Mouse (Mus musculus) CH12.LX (cell line): ENCODE measurements around the gene Alkbh6. TPM values are rescaled to one million over a fixed set of nuclear protein-coding genes. Genes with fewer than 3 reads are reported as not detected.

Experiments used
- DNase-seq: peaks from one replicate; pipeline ENCODE4 v3.0.0-alpha.2; 2013; ENCODE audit errors: extremely low read depth
- H3K27ac ChIP-seq: 2 replicates; pipeline ENCODE4 v1.5.1; 2012; ENCODE audit warnings: low read depth, mild to moderate bottlenecking, control low read depth, moderate library complexity; ENCODE audit not compliant: insufficient read depth
- H3K27me3 ChIP-seq: replicated peaks from 2 replicates; pipeline ENCODE3; 2012; ENCODE audit warnings: inconsistent platforms
- H3K36me3 ChIP-seq, 2 experiments: replicated peaks in 1 of 2; 2 replicates each; pipeline versions ENCODE3 to v1.6.1; 2012; ENCODE audit warnings: inconsistent platforms in 1 of 2, low read length in 1 of 2, mild to moderate bottlenecking in 1 of 2, mixed read lengths in 1 of 2, moderate library complexity in 1 of 2; ENCODE audit not compliant: control insufficient read depth in 1 of 2, insufficient read depth in 1 of 2
- H3K4me1 ChIP-seq, 2 experiments: 2 replicates each; pipeline ENCODE4 v1.6.1; 2012; ENCODE audit warnings: inconsistent platforms in 1 of 2, moderate library complexity in 1 of 2; ENCODE audit not compliant: insufficient read depth in 2 of 2, control insufficient read depth in 1 of 2
- H3K4me2 ChIP-seq: 2 replicates; pipeline ENCODE4 v1.6.1; 2012; ENCODE audit warnings: low read depth, mild to moderate bottlenecking, control low read depth; ENCODE audit not compliant: poor library complexity, insufficient read depth, severe bottlenecking
- H3K4me3 ChIP-seq, 3 experiments: fragments of 150-350 bp in 1 of 3; sonication (generic) in 1 of 3; replicated peaks in 1 of 3; 2 replicates each; pipeline versions ENCODE3 to v1.5.1; 2011 to 2012; ENCODE audit warnings: low read depth in 2 of 3, low read length in 2 of 3, mild to moderate bottlenecking in 2 of 3, moderate library complexity in 2 of 3, control low read depth in 1 of 3, improper control_type of control experiment in 1 of 3, inconsistent platforms in 1 of 3, mixed read lengths in 1 of 3; ENCODE audit not compliant: poor library complexity in 1 of 3
- H3K79me2 ChIP-seq: replicated peaks from 2 replicates; pipeline ENCODE4 v1.6.1; 2012; ENCODE audit warnings: mild to moderate bottlenecking, moderate library complexity; ENCODE audit not compliant: control insufficient read depth, poor library complexity, insufficient read depth, severe bottlenecking; ENCODE audit errors: extremely low read depth
- H3K9ac ChIP-seq: 2 replicates; pipeline ENCODE4 v1.6.1; 2012; ENCODE audit warnings: low read depth, mild to moderate bottlenecking, control low read depth, moderate library complexity; ENCODE audit not compliant: insufficient read depth
- H3K9me3 ChIP-seq: replicated peaks from 2 replicates; pipeline ENCODE3; 2012; ENCODE audit warnings: low read length, inconsistent platforms, mixed read lengths
- BHLHE40 ChIP-seq: IDR thresholded peaks from 2 replicates; pipeline ENCODE4 v1.6.1; 2011; ENCODE audit warnings: mild to moderate bottlenecking, low read depth, low read length, improper control_type of control experiment
- CHD1 ChIP-seq: IDR thresholded peaks from 2 replicates; pipeline ENCODE4 v1.6.1; 2012; ENCODE audit warnings: low read depth, low read length, improper control_type of control experiment, inconsistent platforms
- CHD2 ChIP-seq: IDR thresholded peaks from 2 replicates; pipeline ENCODE4 v1.6.1; 2011; ENCODE audit warnings: low read length, improper control_type of control experiment
- CTCF ChIP-seq, 2 experiments: IDR thresholded peaks in 1 of 2; conservative IDR thresholded peaks in 1 of 2; 2 replicates each; pipeline ENCODE4 v1.5.1; 2011 to 2012; ENCODE audit warnings: low read depth in 2 of 2, low read length in 2 of 2, improper control_type of control experiment in 1 of 2, inconsistent platforms in 1 of 2, mild to moderate bottlenecking in 1 of 2, moderate library complexity in 1 of 2
- E2F4 ChIP-seq: IDR thresholded peaks from 2 replicates; pipeline ENCODE4 v1.6.1; 2011; ENCODE audit warnings: low read depth, low read length, improper control_type of control experiment; ENCODE audit not compliant: insufficient replicate concordance
- ELF1 ChIP-seq: IDR thresholded peaks from 2 replicates; pipeline ENCODE4 v1.6.1; 2014; ENCODE audit warnings: low read depth, mild to moderate bottlenecking, inconsistent platforms, low read length, improper control_type of control experiment
- EP300 ChIP-seq: IDR thresholded peaks from 2 replicates; pipeline ENCODE4 v1.6.1; 2011; ENCODE audit warnings: low read length, improper control_type of control experiment
- ETS1 ChIP-seq: conservative IDR thresholded peaks from 2 replicates; pipeline ENCODE4 v1.6.1; 2012; ENCODE audit warnings: low read depth, mild to moderate bottlenecking, inconsistent platforms, low read length, improper control_type of control experiment, moderate library complexity
- GABPA ChIP-seq: IDR thresholded peaks from 2 replicates; pipeline ENCODE4 v1.6.1; 2012; ENCODE audit warnings: low read depth, low read length, improper control_type of control experiment, inconsistent platforms; ENCODE audit not compliant: insufficient replicate concordance
- HCFC1 ChIP-seq: IDR thresholded peaks from 2 replicates; pipeline ENCODE4 v1.6.1; 2012; ENCODE audit warnings: low read depth, mild to moderate bottlenecking, inconsistent platforms, low read length, improper control_type of control experiment
- IRF4 ChIP-seq: IDR thresholded peaks from 2 replicates; pipeline ENCODE4 v1.6.1; 2014; ENCODE audit warnings: low read depth, mild to moderate bottlenecking, inconsistent platforms, low read length, improper control_type of control experiment
- JUN ChIP-seq: IDR thresholded peaks from 2 replicates; pipeline ENCODE4 v1.6.1; 2011; ENCODE audit warnings: low read depth, mild to moderate bottlenecking, low read length, improper control_type of control experiment, moderate library complexity; ENCODE audit not compliant: insufficient read depth
- JUND ChIP-seq: conservative IDR thresholded peaks from 2 replicates; pipeline ENCODE4 v1.6.1; 2011; ENCODE audit warnings: low read depth, low read length, improper control_type of control experiment
- KAT2A ChIP-seq: IDR thresholded peaks from 2 replicates; pipeline ENCODE4 v1.6.1; 2012; ENCODE audit warnings: low read length, improper control_type of control experiment, inconsistent platforms; ENCODE audit not compliant: insufficient replicate concordance
- MAFK ChIP-seq: IDR thresholded peaks from 2 replicates; pipeline ENCODE4 v1.6.1; 2011; ENCODE audit warnings: low read length, improper control_type of control experiment; ENCODE audit not compliant: insufficient replicate concordance
- MAX ChIP-seq: IDR thresholded peaks from 2 replicates; pipeline ENCODE4 v1.6.1; 2011; ENCODE audit warnings: low read length, improper control_type of control experiment
- MAZ ChIP-seq: IDR thresholded peaks from 2 replicates; pipeline ENCODE4 v1.6.1; 2012; ENCODE audit warnings: low read depth, mild to moderate bottlenecking, inconsistent platforms, low read length, improper control_type of control experiment, moderate library complexity
- MEF2A ChIP-seq: IDR thresholded peaks from 2 replicates; pipeline ENCODE4 v1.6.1; 2014; ENCODE audit warnings: low read depth, mild to moderate bottlenecking, inconsistent platforms, low read length, improper control_type of control experiment, borderline replicate concordance
- MXI1 ChIP-seq: IDR thresholded peaks from 2 replicates; pipeline ENCODE4 v1.6.1; 2011; ENCODE audit warnings: mild to moderate bottlenecking, low read depth, low read length, improper control_type of control experiment
- MYC ChIP-seq: IDR thresholded peaks from 2 replicates; pipeline ENCODE4 v1.6.1; 2011; ENCODE audit warnings: low read depth, mild to moderate bottlenecking, improper control_type of control experiment, low read length
- NELFE ChIP-seq: IDR thresholded peaks from 2 replicates; pipeline ENCODE4 v1.6.1; 2011; ENCODE audit warnings: low read depth, low read length, improper control_type of control experiment
- NRF1 ChIP-seq: IDR thresholded peaks from 2 replicates; pipeline ENCODE4 v1.6.1; 2014; ENCODE audit warnings: low read depth, mild to moderate bottlenecking, inconsistent platforms, low read length, improper control_type of control experiment, moderate library complexity
- PAX5 ChIP-seq: IDR thresholded peaks from 2 replicates; pipeline ENCODE4 v1.6.1; 2012; ENCODE audit warnings: low read length, inconsistent platforms, mixed read lengths
- POLR2A ChIP-seq: IDR thresholded peaks from 2 replicates; pipeline ENCODE4 v1.6.1; 2011; ENCODE audit warnings: low read depth, mild to moderate bottlenecking, improper control_type of control experiment, low read length
- POLR2AphosphoS2 ChIP-seq: IDR thresholded peaks from 2 replicates; pipeline ENCODE4 v1.6.1; 2011; ENCODE audit warnings: low read depth, low read length, improper control_type of control experiment
- RAD21 ChIP-seq: IDR thresholded peaks from 2 replicates; pipeline ENCODE4 v1.6.1; 2011; ENCODE audit warnings: low read depth, mild to moderate bottlenecking, low read length, improper control_type of control experiment, moderate library complexity
- RCOR1 ChIP-seq: conservative IDR thresholded peaks from 2 replicates; pipeline ENCODE4 v1.6.1; 2012; ENCODE audit warnings: low read depth, mild to moderate bottlenecking, inconsistent platforms, low read length, improper control_type of control experiment
- SIN3A ChIP-seq: IDR thresholded peaks from 2 replicates; pipeline ENCODE4 v1.6.1; 2012; ENCODE audit warnings: low read length, improper control_type of control experiment, inconsistent platforms
- SMC3 ChIP-seq: IDR thresholded peaks from 2 replicates; pipeline ENCODE4 v1.6.1; 2011; ENCODE audit warnings: low read depth, low read length, improper control_type of control experiment
- TBP ChIP-seq: conservative IDR thresholded peaks from 2 replicates; pipeline ENCODE4 v1.6.1; 2011; ENCODE audit warnings: low read depth, low read length, improper control_type of control experiment
- TCF12 ChIP-seq: IDR thresholded peaks from 2 replicates; pipeline ENCODE4 v1.6.1; 2014; ENCODE audit warnings: low read depth, mild to moderate bottlenecking, inconsistent platforms, low read length, improper control_type of control experiment
- UBTF ChIP-seq: IDR thresholded peaks from 2 replicates; pipeline ENCODE4 v1.6.1; 2012; ENCODE audit warnings: low read depth, mild to moderate bottlenecking, inconsistent platforms, low read length, improper control_type of control experiment, moderate library complexity
- USF1 ChIP-seq: IDR thresholded peaks from 2 replicates; pipeline ENCODE4 v1.6.1; 2014; ENCODE audit warnings: low read depth, mild to moderate bottlenecking, inconsistent platforms, low read length, improper control_type of control experiment
- USF2 ChIP-seq: conservative IDR thresholded peaks from 2 replicates; pipeline ENCODE4 v1.6.1; 2011; ENCODE audit warnings: low read depth, low read length, improper control_type of control experiment
- ZC3H11A ChIP-seq: IDR thresholded peaks from 2 replicates; pipeline ENCODE4 v1.6.1; 2012; ENCODE audit warnings: low read depth, mild to moderate bottlenecking, inconsistent platforms, low read length, improper control_type of control experiment
- ZKSCAN1 ChIP-seq: IDR thresholded peaks from 2 replicates; pipeline ENCODE4 v1.6.1; 2012; ENCODE audit warnings: low read depth, inconsistent platforms, low read length, improper control_type of control experiment, borderline replicate concordance
- ZMIZ1 ChIP-seq: IDR thresholded peaks from 2 replicates; pipeline ENCODE4 v1.6.1; 2012; ENCODE audit warnings: low read depth, mild to moderate bottlenecking, inconsistent platforms, low read length, improper control_type of control experiment
- ZNF384 ChIP-seq: IDR thresholded peaks from 2 replicates; pipeline ENCODE4 v1.6.1; 2012; ENCODE audit warnings: low read depth, low read length, improper control_type of control experiment, inconsistent platforms
- dilution Hi-C: fragments of 300-500 bp; cut with MboI; formaldehyde crosslinking; loops from 2 replicates; pipeline ENCODE4 v1.14.3; 2020; ENCODE audit warnings: low sequenced_read_pairs; ENCODE audit not compliant: extremely low pct_unique_long_range_greater_than_20kb, extremely low pct_ligation_motif_present
- in situ Hi-C: fragments of 300-500 bp; cut with MboI; formaldehyde crosslinking; loops from 3 replicates; pipeline ENCODE4 v1.14.3; 2019; ENCODE audit warnings: low sequenced_read_pairs, low pct_ligation_motif_present, low pct_unique_long_range_greater_than_20kb, mixed read lengths
- polyA plus RNA-seq: library from polyadenylated mRNA; unstranded; fragments of >175 nt; gene quantifications from 2 replicates; pipeline ENCODE4 v1.2.1, GENCODE M21; 2012; ENCODE audit warnings: low read depth; ENCODE audit not compliant: insufficient read length
- total RNA-seq, 2 experiments: library from RNA; depleted of rRNA; stranded (reverse); fragments of 300-350 nt in 1 of 2; fragments of >200 nt in 1 of 2; gene quantifications; 2 replicates each; pipeline ENCODE4 v1.2.3; 2012 to 2014

Alkbh6 gene
- total and polyA plus RNA-seq, 3 experiments: 25.2 to 35.7 (median 28.8) TPM

DNA sequence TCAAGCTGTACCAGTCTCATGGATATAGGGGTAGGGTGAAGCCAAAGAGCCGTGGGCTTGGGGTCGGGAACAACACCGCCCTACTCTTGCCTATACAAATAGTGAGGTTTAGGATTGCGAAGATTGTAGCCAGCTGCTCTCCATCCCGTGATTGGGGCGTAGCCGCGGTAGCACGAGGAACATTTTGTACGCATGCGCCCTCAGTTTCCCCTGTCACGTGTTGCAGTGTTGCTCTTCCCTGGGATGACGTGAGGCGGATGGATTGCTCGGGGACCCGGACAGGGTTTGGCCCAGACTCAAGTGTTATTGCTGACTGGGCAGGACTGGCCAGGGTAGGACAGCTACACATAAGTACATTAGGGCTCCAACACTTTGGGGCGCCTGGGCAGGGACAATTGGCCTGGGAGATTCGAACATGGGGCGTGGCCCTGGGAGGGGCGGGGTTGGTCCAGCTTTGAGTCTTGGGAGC is 27.8 kb upstream of the Alkbh6 start:
- peaks cover 5 to 26% of the 10 kb centered on the region in 2 experiments for H3K4me1 ChIP-seq
- H3K4me2 ChIP-seq: peak overlapping the region; percentile 60
- no peaks in the 10 kb centered on the region for H3K9me3 ChIP-seq
- peaks cover 2% of the 10 kb centered on the region for H3K27me3 ChIP-seq
- dilution Hi-C loops: no loop called here
- in situ Hi-C loops: no loop called here
- TF ChIP-seq POLR2A (no peak), UBTF (no peak), NELFE (peak; percentile 15; the same call in 1 of the 2 replicates), POLR2AphosphoS2 (no peak), CHD2 (no peak; the same call in 1 of the 2 replicates), GABPA (no peak), IRF4 (no peak), MEF2A (0 out of 2 replicates have a peak, but pooled peaks have one; percentile 25), MAX (peak; percentile 98), USF2 (peak; percentile 94), ZKSCAN1 (no peak), TBP (no peak; the same call in 1 of the 2 replicates), ZNF384 (no peak), ELF1 (no peak; the same call in 1 of the 2 replicates), EP300 (no peak), MAZ (0 out of 2 replicates have a peak, but pooled peaks have one; percentile 46), CTCF (conservative IDR thresholded peaks at IDR 0.05 in 1 of 2, IDR thresholded peaks at IDR 0.05 in 1 of 2; ENCODE audit: low read depth in 2 of 2, low read length in 2 of 2) (no peak), RCOR1 (no peak), SMC3 (no peak), E2F4 (no peak), CHD1 (peak; percentile 87), RAD21 (no peak), NRF1 (peak; percentile 83), MXI1 (peak; percentile 88), SIN3A (peak; percentile 82; the same call in 1 of the 2 replicates), ZC3H11A (no peak), USF1 (peak; percentile 93), KAT2A (0 out of 2 replicates have a peak, but pooled peaks have one; percentile 27), JUN (no peak), MYC (peak; percentile 74), ETS1 (peak; percentile 32), HCFC1 (0 out of 2 replicates have a peak, but pooled peaks have one; percentile 13), JUND (no peak), TCF12 (0 out of 2 replicates have a peak, but pooled peaks have one; percentile 45), PAX5 (no peak), MAFK (peak; percentile 75), ZMIZ1 (no peak; the same call in none of the 2 replicates), BHLHE40 (peak; percentile 86)
- H3K27ac ChIP-seq: peak overlapping the region; percentile 97
- H3K9ac ChIP-seq: peak overlapping the region; percentile 80
- peaks cover 0 to 10% of the 10 kb centered on the region in 2 experiments for H3K36me3 ChIP-seq
- peak overlapping the region; percentile 54 to 76 (median 72) for H3K4me3 ChIP-seq
- H3K79me2 ChIP-seq: peaks cover 5% of the 10 kb centered on the region; the same call in 1 of the 2 replicates
- DNase-seq: peak; percentile 89
